Mouse (Mus musculus) bone marrow macrophage, adult 2 months (primary cell): ENCODE data around the gene Stx4a.

Experiments
- CTCF ChIP-seq: IDR thresholded peaks from 2 replicates; pipeline ENCODE4 v1.5.1; 2012; ENCODE audit warnings: low read depth, mild to moderate bottlenecking, low read length, moderate library complexity
- POLR2A ChIP-seq: IDR thresholded peaks from 2 replicates; pipeline ENCODE4 v1.6.1; 2012; ENCODE audit warnings: mild to moderate bottlenecking, low read depth, low read length, borderline replicate concordance

DNA sequence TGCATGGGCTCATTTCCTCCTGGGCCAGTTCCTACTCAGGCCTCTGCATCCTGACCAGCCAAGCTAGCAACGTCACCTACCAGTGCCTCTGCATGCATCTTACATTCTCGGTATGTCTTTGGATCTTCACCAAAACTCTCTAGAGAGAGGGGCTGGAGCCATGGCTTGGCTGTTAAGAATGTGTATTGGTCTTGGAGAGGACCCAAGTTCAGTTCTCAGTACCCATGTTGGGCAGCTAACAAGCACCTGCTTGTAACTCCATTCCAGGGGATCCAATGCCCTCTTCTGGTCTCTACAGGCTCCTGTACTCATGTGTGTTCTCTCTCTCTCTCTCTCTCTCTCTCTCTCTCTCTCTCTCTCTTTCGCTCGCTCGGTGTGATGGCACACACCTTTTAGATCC lies 6.3 kb upstream of the Stx4a start:
- TF ChIP-seq CTCF: no peak
- TF ChIP-seq POLR2A: no peak
